Mouse (Mus musculus) liver, embryonic 15.5 days (tissue): ENCODE data around the gene Ankrd13d. TPM values are rescaled to one million over a fixed set of nuclear protein-coding genes. Genes with fewer than 3 reads are reported as not detected.

ENCODE experiments used
- ATAC-seq: fragments of 200-750 bp; cut with Nextera tagmentation; 2 replicates; pipeline ENCODE4 v1.8.0; 2017; ENCODE audit warnings: moderate number of reproducible peaks, mild to moderate bottlenecking, moderate library complexity; ENCODE audit not compliant: insufficient read depth
- H3K27ac ChIP-seq: fragments of 300-500 bp; sonication (generic); replicated peaks from 2 replicates; pipeline ENCODE4 v1.5.1; 2015; ENCODE audit warnings: mild to moderate bottlenecking, inconsistent platforms
- H3K27me3 ChIP-seq: fragments of 300-500 bp; sonication (generic); 2 replicates; pipeline ENCODE4 v1.6.1; 2015; ENCODE audit warnings: mild to moderate bottlenecking, inconsistent platforms
- H3K36me3 ChIP-seq: fragments of 300-500 bp; sonication (generic); replicated peaks from 2 replicates; pipeline ENCODE4 v1.6.1; 2015; ENCODE audit warnings: moderate library complexity, mild to moderate bottlenecking, inconsistent platforms
- H3K4me1 ChIP-seq: fragments of 300-500 bp; sonication (generic); replicated peaks from 2 replicates; pipeline ENCODE4 v1.6.1; 2015; ENCODE audit warnings: inconsistent platforms
- H3K4me2 ChIP-seq: fragments of 300-500 bp; sonication (generic); 2 replicates; pipeline ENCODE4 v1.6.1; 2015; ENCODE audit warnings: moderate library complexity, mild to moderate bottlenecking, inconsistent platforms
- H3K4me3 ChIP-seq: fragments of 300-500 bp; sonication (generic); replicated peaks from 2 replicates; pipeline ENCODE4 v1.5.1; 2015; ENCODE audit warnings: mild to moderate bottlenecking, inconsistent platforms
- H3K9ac ChIP-seq: fragments of 300-500 bp; sonication (generic); 2 replicates; pipeline ENCODE4 v1.6.1; 2015; ENCODE audit warnings: moderate library complexity, mild to moderate bottlenecking, inconsistent platforms
- H3K9me3 ChIP-seq: fragments of 300-500 bp; sonication (generic); replicated peaks from 2 replicates; pipeline ENCODE4 v1.6.1; 2016; ENCODE audit warnings: inconsistent platforms
- WGBS: fragments of 180-500 bp; shearing (Covaris S2); methylation state at CpG from one replicate; pipeline ENCODE4 v1.1.7; 2015; ENCODE audit warnings: mixed read lengths; ENCODE audit not compliant: insufficient replicate concordance; 5-methylcytosine and 5-hydroxymethylcytosine counted together
- polyA plus RNA-seq: library from polyadenylated mRNA; unstranded; fragments of >200 nt; fragmentation: Nextera tagmentation; extraction: Ambion mirVana; gene quantifications from 2 replicates; pipeline ENCODE4 v1.2.1, GENCODE M21; 2015

The Ankrd13d gene
- polyA plus RNA-seq, 1 experiment from 2014 or later = 1.5 TPM

GRCm38 (mm10) chr19:4290749-4291148 is 7.8 kb upstream of the Ankrd13d start:
- peaks cover 82% of the 10 kb centered on the region for H3K36me3 ChIP-seq
- WGBS = 84% methylated on average over 15 of the region's 15 CpGs
- H3K27ac ChIP-seq = no peak overlapping the region
- H3K9ac ChIP-seq = no peak overlapping the region
- no peak for ATAC-seq
- H3K4me2 ChIP-seq = no peak overlapping the region
- H3K27me3 ChIP-seq = no peaks in the 10 kb centered on the region
- no peak overlapping the region for H3K4me3 ChIP-seq
- peaks cover 22% of the 10 kb centered on the region for H3K4me1 ChIP-seq
- H3K9me3 ChIP-seq = no peaks in the 10 kb centered on the region

GRCm38 (mm10) chr19:4283653-4284052 is 716 bp upstream of the Ankrd13d start:
- Histone ChIP-seq H3K27ac (peak overlapping the region; percentile 48), H3K4me3 (peak overlapping the region; percentile 63), H3K27me3 (peaks cover 26% of the 10 kb centered on the region), H3K4me2 (peak overlapping the region; percentile 84), H3K4me1 (peaks cover 26% of the 10 kb centered on the region), H3K9ac (no peak overlapping the region), H3K9me3 (no peaks in the 10 kb centered on the region), H3K36me3 (peaks cover 37% of the 10 kb centered on the region)
- no peak for ATAC-seq
- 21% methylated on average over 7 of the region's 7 CpGs for WGBS

GRCm38 (mm10) chr19:4280425-4280824 is 2.5 kb downstream of the Ankrd13d start:
- Histone ChIP-seq H3K27me3 (peaks cover 26% of the 10 kb centered on the region), H3K4me3 (no peak overlapping the region), H3K9me3 (no peaks in the 10 kb centered on the region), H3K4me2 (no peak overlapping the region), H3K36me3 (peaks cover 5% of the 10 kb centered on the region; the same call in 1 of the 2 replicates), H3K4me1 (peaks cover 23% of the 10 kb centered on the region), H3K9ac (no peak overlapping the region), H3K27ac (no peak overlapping the region)
- ATAC-seq = no peak
- 76% methylated on average over 9 of the region's 9 CpGs for WGBS

GRCm38 (mm10) chr19:4279487-4279886 is 3.5 kb downstream of the Ankrd13d start:
- no peak overlapping the region for H3K4me2 ChIP-seq
- H3K27me3 ChIP-seq = peaks cover 26% of the 10 kb centered on the region
- WGBS = 64% methylated on average over 1 of the region's 1 CpGs
- ATAC-seq = no peak
- no peaks in the 10 kb centered on the region for H3K9me3 ChIP-seq
- no peaks in the 10 kb centered on the region for H3K36me3 ChIP-seq
- H3K9ac ChIP-seq = no peak overlapping the region
- H3K27ac ChIP-seq = no peak overlapping the region
- H3K4me3 ChIP-seq = no peak overlapping the region
- H3K4me1 ChIP-seq = peaks cover 21% of the 10 kb centered on the region

- H3K36me3 ChIP-seq = no peaks in the 10 kb centered on the region
- WGBS = 80% methylated on average over 11 of the region's 11 CpGs
- ATAC-seq = no peak
- H3K4me2 ChIP-seq = no peak overlapping the region
- H3K27ac ChIP-seq = no peak overlapping the region
- H3K4me3 ChIP-seq = no peak overlapping the region
- H3K4me1 ChIP-seq = peaks cover 14% of the 10 kb centered on the region
- no peak overlapping the region for H3K9ac ChIP-seq
- peaks cover 41% of the 10 kb centered on the region for H3K27me3 ChIP-seq
- H3K9me3 ChIP-seq = no peaks in the 10 kb centered on the region
Observed at GRCm38 (mm10) chr19:4270972-4271371, 12.0 kb downstream of the Ankrd13d start.

GRCm38 (mm10) chr19:4270187-4270586 is 12.8 kb downstream of the Ankrd13d start:
- Histone ChIP-seq H3K4me2 (no peak overlapping the region), H3K27me3 (peaks cover 41% of the 10 kb centered on the region), H3K4me1 (peaks cover 14% of the 10 kb centered on the region), H3K36me3 (no peaks in the 10 kb centered on the region), H3K9me3 (no peaks in the 10 kb centered on the region), H3K9ac (no peak overlapping the region), H3K4me3 (no peak overlapping the region), H3K27ac (no peak overlapping the region)
- WGBS = 58% methylated on average over 6 of the region's 6 CpGs
- no peak for ATAC-seq

GRCm38 (mm10) chr19:4268566-4269361 is 14.2 kb downstream of the Ankrd13d start, which contains the start of gene Ssh3:
TSS of gene Ssh3 (minus strand) at chr19:4269180.
- Histone ChIP-seq H3K27ac (no peak within 1 kb of the TSS), H3K36me3 (no peaks in the 10 kb centered on the region), H3K4me1 (peaks cover 15% of the 10 kb centered on the region), H3K4me2 (peak within 1 kb of the TSS; percentile 73), H3K9me3 (no peaks in the 10 kb centered on the region), H3K4me3 (peak within 1 kb of the TSS; percentile 55), H3K9ac (peak within 1 kb of the TSS; percentile 39), H3K27me3 (peaks cover 41% of the 10 kb centered on the region)
- WGBS = 12% methylated on average over 46 of the region's 46 CpGs
- ATAC-seq = peak; percentile 67

GRCm38 (mm10) chr19:4265956-4266355 is 17.0 kb downstream of the Ankrd13d start:
- Histone ChIP-seq H3K9me3 (no peaks in the 10 kb centered on the region), H3K9ac (no peak overlapping the region), H3K27ac (no peak overlapping the region), H3K4me1 (peaks cover 38% of the 10 kb centered on the region), H3K27me3 (peaks cover 41% of the 10 kb centered on the region), H3K36me3 (no peaks in the 10 kb centered on the region), H3K4me3 (no peak overlapping the region), H3K4me2 (no peak overlapping the region)
- WGBS = 60% methylated on average over 4 of the region's 4 CpGs
- ATAC-seq = no peak

GRCm38 (mm10) chr19:4264171-4264780 is 18.7 kb downstream of the Ankrd13d start:
- H3K36me3 ChIP-seq = no peaks in the 10 kb centered on the region
- peaks cover 41% of the 10 kb centered on the region for H3K4me1 ChIP-seq
- H3K9me3 ChIP-seq = no peaks in the 10 kb centered on the region
- no peak overlapping the region for H3K4me2 ChIP-seq
- no peak for ATAC-seq
- WGBS = 80% methylated on average over 6 of the region's 6 CpGs
- no peak overlapping the region for H3K27ac ChIP-seq
- H3K9ac ChIP-seq = no peak overlapping the region
- peaks cover 24% of the 10 kb centered on the region for H3K27me3 ChIP-seq
- H3K4me3 ChIP-seq = no peak overlapping the region

GRCm38 (mm10) chr19:4263702-4264101 is 19.2 kb downstream of the Ankrd13d start:
- H3K4me2 ChIP-seq = no peak overlapping the region
- H3K9ac ChIP-seq = no peak overlapping the region
- H3K9me3 ChIP-seq = no peaks in the 10 kb centered on the region
- ATAC-seq = no peak
- WGBS = 53% methylated on average over 14 of the region's 14 CpGs
- H3K4me1 ChIP-seq = peaks cover 36% of the 10 kb centered on the region
- peaks cover 19% of the 10 kb centered on the region for H3K27me3 ChIP-seq
- no peak overlapping the region for H3K27ac ChIP-seq
- no peak overlapping the region for H3K4me3 ChIP-seq
- H3K36me3 ChIP-seq = no peaks in the 10 kb centered on the region

- H3K27ac ChIP-seq = no peak overlapping the region
- H3K36me3 ChIP-seq = no peaks in the 10 kb centered on the region
- no peak for ATAC-seq
- H3K9ac ChIP-seq = no peak overlapping the region
- H3K9me3 ChIP-seq = no peaks in the 10 kb centered on the region
- H3K4me1 ChIP-seq = peaks cover 35% of the 10 kb centered on the region
- no peak overlapping the region for H3K4me3 ChIP-seq
- H3K27me3 ChIP-seq = peaks cover 10% of the 10 kb centered on the region
- no peak overlapping the region for H3K4me2 ChIP-seq
- 40% methylated on average over 6 of the region's 6 CpGs for WGBS
Observed at GRCm38 (mm10) chr19:4262756-4263155, 20.2 kb downstream of the Ankrd13d start.
